Mouse (Mus musculus) E14TG2a.4 (cell line): Measurements from ENCODE around the gene Pkig.

ENCODE experiments used
- H3K27me3 ChIP-seq: 2 replicates; pipeline ENCODE4 v1.6.1; 2014; ENCODE audit warnings: low read length, control low read depth; ENCODE audit not compliant: insufficient read depth
- H3K36me3 ChIP-seq: 2 replicates; pipeline ENCODE4 v1.6.1; 2014; ENCODE audit warnings: low read length, control low read depth; ENCODE audit not compliant: insufficient read depth
- H3K4me1 ChIP-seq: replicated peaks from 2 replicates; pipeline ENCODE4 v1.6.1; 2014; ENCODE audit warnings: low read depth, low read length, control low read depth
- H3K4me3 ChIP-seq: replicated peaks from 2 replicates; pipeline ENCODE4 v1.5.1; 2014; ENCODE audit warnings: mild to moderate bottlenecking, low read length
- H3K9me3 ChIP-seq: 2 replicates; pipeline ENCODE4 v1.6.1; 2014; ENCODE audit warnings: low read length, control low read depth
- CTCF ChIP-seq: conservative IDR thresholded peaks from 2 replicates; pipeline ENCODE4 v1.5.1; 2014; ENCODE audit warnings: low read length
- NANOG ChIP-seq: IDR thresholded peaks from 2 replicates; pipeline ENCODE4 v1.6.1; 2014; ENCODE audit warnings: borderline replicate concordance, low read length, mixed read lengths
- POU5F1 ChIP-seq: IDR thresholded peaks from 2 replicates; pipeline ENCODE4 v1.6.1; 2014; ENCODE audit warnings: low read length, borderline replicate concordance

The Pkig gene

GRCm38 (mm10) chr2:163693716-163694314 is 35.6 kb downstream of the Pkig start:
- H3K4me3 ChIP-seq, result no peak overlapping the region
- H3K9me3 ChIP-seq, result no peaks in the 10 kb centered on the region
- no peaks in the 10 kb centered on the region for H3K4me1 ChIP-seq
- TF ChIP-seq CTCF, result no peak
- no peak for TF ChIP-seq POU5F1
- no peak for TF ChIP-seq NANOG
- no peaks in the 10 kb centered on the region for H3K36me3 ChIP-seq
- no peaks in the 10 kb centered on the region for H3K27me3 ChIP-seq

- no peak overlapping the region for H3K4me3 ChIP-seq
- H3K36me3 ChIP-seq, result no peaks in the 10 kb centered on the region
- H3K9me3 ChIP-seq, result no peaks in the 10 kb centered on the region
- no peaks in the 10 kb centered on the region for H3K4me1 ChIP-seq
- TF ChIP-seq NANOG (no peak), POU5F1 (no peak), CTCF (no peak)
- no peaks in the 10 kb centered on the region for H3K27me3 ChIP-seq
Observed at GRCm38 (mm10) chr2:163696763-163697162, 38.6 kb downstream of the Pkig start.

GRCm38 (mm10) chr2:163697764-163698480 is 39.7 kb downstream of the Pkig start:
- Histone ChIP-seq H3K4me3 (no peak overlapping the region), H3K9me3 (no peaks in the 10 kb centered on the region), H3K36me3 (no peaks in the 10 kb centered on the region), H3K27me3 (no peaks in the 10 kb centered on the region), H3K4me1 (no peaks in the 10 kb centered on the region)
- TF ChIP-seq POU5F1, result no peak
- no peak for TF ChIP-seq NANOG
- TF ChIP-seq CTCF, result no peak

- H3K9me3 ChIP-seq, result no peaks in the 10 kb centered on the region
- no peak overlapping the region for H3K4me3 ChIP-seq
Observed at GRCm38 (mm10) chr2:163699078-163699780, 41.0 kb downstream of the Pkig start.

DNA sequence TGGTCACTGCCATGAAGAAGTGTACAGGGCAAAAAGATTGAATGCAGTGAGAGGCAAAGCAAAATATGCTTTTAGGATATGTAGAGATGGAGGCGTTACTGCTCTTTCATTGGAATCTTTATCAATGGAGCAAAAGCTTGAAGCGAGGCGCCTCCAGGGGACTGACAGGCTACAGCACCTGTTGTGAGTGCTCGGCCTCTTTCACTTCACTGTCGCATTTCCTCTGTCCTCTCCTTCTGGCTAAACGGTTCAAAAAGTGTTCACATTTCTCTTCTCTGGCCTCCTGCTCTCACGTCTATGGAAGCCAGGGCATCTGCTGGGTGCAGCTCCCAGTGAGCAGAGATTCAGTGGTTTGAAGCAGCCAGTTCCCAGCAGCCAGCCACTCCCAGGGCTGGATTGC is 44.2 kb downstream of the Pkig start:
- Histone ChIP-seq H3K4me1 (no peaks in the 10 kb centered on the region), H3K36me3 (no peaks in the 10 kb centered on the region; the same call in 1 of the 2 replicates), H3K27me3 (no peaks in the 10 kb centered on the region), H3K9me3 (no peaks in the 10 kb centered on the region), H3K4me3 (no peak overlapping the region)
- no peak for TF ChIP-seq NANOG
- no peak for TF ChIP-seq POU5F1
- no peak for TF ChIP-seq CTCF

More at GRCm38 (mm10) chr2:163699078-163699780, 41.0 kb downstream of the Pkig start:
- no peak for TF ChIP-seq CTCF
- no peak for TF ChIP-seq POU5F1
- no peak for TF ChIP-seq NANOG
- H3K27me3 ChIP-seq, result no peaks in the 10 kb centered on the region
- no peaks in the 10 kb centered on the region for H3K36me3 ChIP-seq
- no peaks in the 10 kb centered on the region for H3K4me1 ChIP-seq

DNA sequence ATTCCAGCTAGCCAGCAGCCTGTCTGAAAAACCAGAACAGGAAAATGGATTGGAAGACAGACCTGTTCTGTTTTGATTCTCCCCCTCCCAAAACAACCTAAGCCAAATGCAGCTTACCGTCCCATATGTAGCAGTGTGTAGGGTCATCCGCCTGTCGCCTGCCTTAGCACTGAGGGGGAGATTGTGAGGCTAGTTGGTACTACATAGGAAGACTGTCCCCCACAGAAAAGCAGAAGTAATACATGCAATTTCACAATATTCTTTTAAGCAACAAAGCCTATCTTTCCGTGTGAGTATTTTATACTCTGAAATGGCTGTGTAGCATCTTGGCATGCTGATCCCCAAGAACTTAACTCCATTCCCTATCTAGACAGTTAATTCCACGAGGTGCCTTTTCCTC is 44.7 kb downstream of the Pkig start:
- Histone ChIP-seq H3K36me3 (no peaks in the 10 kb centered on the region; the same call in 1 of the 2 replicates), H3K4me3 (no peak overlapping the region), H3K4me1 (no peaks in the 10 kb centered on the region), H3K9me3 (no peaks in the 10 kb centered on the region), H3K27me3 (no peaks in the 10 kb centered on the region)
- TF ChIP-seq NANOG (no peak), CTCF (no peak), POU5F1 (no peak)

GRCm38 (mm10) chr2:163703599-163704260 is 45.5 kb downstream of the Pkig start:
- Histone ChIP-seq H3K4me3 (no peak overlapping the region), H3K9me3 (no peaks in the 10 kb centered on the region), H3K4me1 (no peaks in the 10 kb centered on the region), H3K27me3 (no peaks in the 10 kb centered on the region), H3K36me3 (no peaks in the 10 kb centered on the region; the same call in 1 of the 2 replicates)
- TF ChIP-seq CTCF, result no peak
- no peak for TF ChIP-seq POU5F1
- TF ChIP-seq NANOG, result no peak

- H3K27me3 ChIP-seq, result no peaks in the 10 kb centered on the region
- H3K9me3 ChIP-seq, result no peaks in the 10 kb centered on the region
- H3K36me3 ChIP-seq, result no peaks in the 10 kb centered on the region; the same call in 1 of the 2 replicates
- TF ChIP-seq NANOG, result no peak
- TF ChIP-seq CTCF, result no peak
- TF ChIP-seq POU5F1, result no peak
- H3K4me1 ChIP-seq, result no peaks in the 10 kb centered on the region
- H3K4me3 ChIP-seq, result no peak overlapping the region
Observed at GRCm38 (mm10) chr2:163708321-163708720, 50.1 kb downstream of the Pkig start.
